Mouse (Mus musculus) midbrain, embryonic 15.5 days (tissue): ENCODE results near the gene Vmn1r138. TPM values are rescaled to one million over a fixed set of nuclear protein-coding genes. Genes with fewer than 3 reads are reported as not detected.
"Not testable (repeated sequence)": the region's sequence is repeated elsewhere in the genome, so short reads cannot be mapped to it uniquely, and the experiment has no call there.

Experiments
- ATAC-seq: fragments of 200-750 bp; cut with Nextera tagmentation; replicated peaks from 2 replicates; pipeline ENCODE4 v1.8.0; 2017; ENCODE audit warnings: moderate TSS enrichment
- H3K27ac ChIP-seq: fragments of 300-500 bp; sonication (generic); 2 replicates; pipeline ENCODE4 v1.5.1; 2015; ENCODE audit warnings: mild to moderate bottlenecking, inconsistent platforms
- H3K27me3 ChIP-seq: fragments of 300-500 bp; sonication (generic); replicated peaks from 2 replicates; pipeline ENCODE4 v1.6.1; 2015; ENCODE audit warnings: inconsistent platforms
- H3K36me3 ChIP-seq: fragments of 300-500 bp; sonication (generic); replicated peaks from 2 replicates; pipeline ENCODE4 v1.6.1; 2015; ENCODE audit warnings: inconsistent platforms
- H3K4me1 ChIP-seq: fragments of 300-500 bp; sonication (generic); 2 replicates; pipeline ENCODE4 v1.6.1; 2015; ENCODE audit warnings: inconsistent platforms
- H3K4me2 ChIP-seq: fragments of 300-500 bp; sonication (generic); 2 replicates; pipeline ENCODE4 v1.6.1; 2015; ENCODE audit warnings: inconsistent platforms, mild to moderate bottlenecking, moderate library complexity
- H3K4me3 ChIP-seq: fragments of 300-500 bp; sonication (generic); 2 replicates; pipeline ENCODE4 v1.5.1; 2015; ENCODE audit warnings: mild to moderate bottlenecking, inconsistent platforms
- H3K9ac ChIP-seq: fragments of 300-500 bp; sonication (generic); 2 replicates; pipeline ENCODE4 v1.6.1; 2015; ENCODE audit warnings: mild to moderate bottlenecking, inconsistent platforms
- H3K9me3 ChIP-seq: fragments of 300-500 bp; sonication (generic); 2 replicates; pipeline ENCODE4 v1.6.1; 2016; ENCODE audit warnings: inconsistent platforms
- WGBS: fragments of 180-500 bp; shearing (Covaris S2); methylation state at CpG from one replicate; pipeline ENCODE4 v1.1.7; 2015; ENCODE audit warnings: mixed read lengths; 5-methylcytosine and 5-hydroxymethylcytosine counted together
- polyA plus RNA-seq: library from polyadenylated mRNA; unstranded; fragments of >200 nt; fragmentation: Nextera tagmentation; extraction: Ambion mirVana; gene quantifications from 2 replicates; pipeline ENCODE4 v1.2.1, GENCODE M21; 2015

Vmn1r138 gene
- not detected in 2 replicates for polyA plus RNA-seq

DNA sequence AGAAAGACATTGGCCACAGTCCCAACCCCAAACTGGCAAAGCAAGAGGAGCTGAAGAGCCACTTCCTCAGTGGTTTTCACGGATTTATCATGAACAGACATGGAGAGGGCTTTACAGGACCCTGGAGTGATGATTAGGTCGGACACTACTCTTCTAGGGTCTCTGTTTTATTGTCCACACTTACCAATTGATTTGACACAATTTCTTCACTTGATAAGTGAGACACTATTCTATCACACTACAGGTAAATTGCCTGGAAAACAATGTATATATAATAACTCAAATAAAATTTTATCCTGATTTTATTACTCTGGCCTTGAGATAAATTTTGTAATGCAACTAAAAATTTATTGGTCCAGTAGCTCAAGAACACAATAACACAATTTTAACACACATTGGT is at the start of gene Vmn1r138:
Vmn1r138 (minus strand) TSS at position 101 of the 400 bp plus-strand sequence.
- not testable (repeated sequence) for ATAC-seq, H3K36me3 ChIP-seq, H3K9ac ChIP-seq, H3K4me2 ChIP-seq, H3K27me3 ChIP-seq, H3K4me3 ChIP-seq, H3K9me3 ChIP-seq, H3K4me1 ChIP-seq, H3K27ac ChIP-seq
- no CpG with 5 or more reads among the region's 2 CpGs for WGBS

DNA sequence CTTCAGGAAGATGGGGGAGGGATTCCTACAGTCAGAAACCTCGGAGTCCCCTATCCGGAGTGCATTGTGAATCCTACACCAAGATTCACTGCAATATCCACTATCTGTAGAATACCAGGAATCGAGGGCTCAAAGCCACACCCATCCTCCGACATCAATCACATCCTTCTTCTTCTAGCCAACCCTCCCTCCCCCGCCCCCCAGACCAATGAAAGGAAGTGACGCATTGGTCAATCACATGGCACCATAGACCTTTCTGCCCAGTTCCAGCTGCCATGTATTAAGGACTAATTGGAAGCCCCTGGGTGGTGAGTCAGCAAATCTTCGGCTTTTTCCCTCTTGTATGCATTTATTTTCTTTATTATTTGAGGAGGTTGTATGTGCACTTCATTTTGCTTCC is 40.1 kb upstream of the Vmn1r138 start, which contains the start of gene Vmn1r139:
Vmn1r139 (plus strand) TSS at position 301 of the 400 bp plus-strand sequence.
- H3K4me1 ChIP-seq, H3K9ac ChIP-seq, H3K27ac ChIP-seq, H3K9me3 ChIP-seq, H3K27me3 ChIP-seq, H3K4me2 ChIP-seq, H3K4me3 ChIP-seq, H3K36me3 ChIP-seq, ATAC-seq: not testable (repeated sequence)
- WGBS: no CpG with 5 or more reads among the region's 7 CpGs

DNA sequence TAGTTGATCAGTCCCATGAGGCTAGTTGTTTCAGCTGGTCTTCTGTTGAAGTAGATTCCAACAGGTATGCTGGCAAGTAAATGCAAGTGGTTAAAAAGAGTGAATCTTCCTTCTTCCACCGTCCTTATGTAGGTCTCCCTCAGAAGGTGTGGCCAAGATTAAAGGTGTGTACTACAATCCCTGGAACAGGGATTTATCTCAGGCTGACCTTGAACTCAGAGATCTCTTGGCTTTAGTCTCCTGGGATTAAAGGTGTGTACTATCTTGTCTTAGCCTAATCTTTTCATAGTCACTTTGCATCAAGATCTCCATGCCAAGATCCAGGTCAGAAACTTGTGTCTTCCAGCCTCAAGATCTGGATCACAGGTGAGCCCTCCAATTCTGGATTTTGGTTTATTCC is 27.5 kb upstream of the Vmn1r138 start, which contains the start of gene Gm6176:
Gm6176 (minus strand) TSS at position 101 of the 400 bp plus-strand sequence.
- H3K4me2 ChIP-seq: not testable (repeated sequence)
- no CpG with 5 or more reads among the region's 1 CpGs for WGBS

DNA sequence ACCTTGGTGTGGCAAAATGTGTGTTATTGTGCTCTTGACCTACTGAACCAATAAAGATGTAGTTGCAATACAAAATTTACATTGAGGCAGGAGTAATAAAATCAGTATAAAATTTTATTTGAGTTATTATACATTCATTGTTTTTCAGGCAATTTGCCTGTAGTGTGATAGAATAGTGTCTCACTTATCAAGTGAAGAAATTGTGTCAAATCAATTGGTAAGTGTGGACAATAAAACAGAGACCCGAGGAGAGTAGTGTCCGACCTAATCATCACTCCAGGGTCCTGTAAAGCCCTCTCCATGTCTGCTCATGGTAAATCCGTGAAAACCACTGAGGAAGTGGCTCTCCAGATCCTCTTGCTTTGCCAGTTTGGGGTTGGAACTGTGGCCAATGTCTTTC is 34.4 kb downstream of the Vmn1r138 start, which contains the start of gene Vmn1r137:
Vmn1r137 (plus strand) TSS at position 301 of the 400 bp plus-strand sequence.
- H3K27me3 ChIP-seq, H3K4me2 ChIP-seq, H3K9me3 ChIP-seq, ATAC-seq, H3K27ac ChIP-seq, H3K36me3 ChIP-seq, H3K4me3 ChIP-seq, H3K4me1 ChIP-seq, H3K9ac ChIP-seq: not testable (repeated sequence)
- WGBS: no CpG with 5 or more reads among the region's 3 CpGs

More for the DNA sequence above, 27.5 kb upstream of the Vmn1r138 start, which contains the start of gene Gm6176:
- H3K9ac ChIP-seq, H3K4me1 ChIP-seq, H3K27me3 ChIP-seq, H3K36me3 ChIP-seq, H3K9me3 ChIP-seq, H3K27ac ChIP-seq, H3K4me3 ChIP-seq, ATAC-seq: not testable (repeated sequence)

Other genes with a start within 250 kb of the Vmn1r138 start
- gene Gm4177, start 232.2 kb downstream of the Vmn1r138 start, polyA plus RNA-seq: not detected in 2 replicates
- not detected in 2 replicates for gene Vmn1r135, start 196.5 kb downstream of the Vmn1r138 start, polyA plus RNA-seq
- gene Gm5725, start 184.6 kb downstream of the Vmn1r138 start, polyA plus RNA-seq: not detected in 2 replicates
- not detected in 2 replicates for gene Gm5891, start 107.6 kb downstream of the Vmn1r138 start, polyA plus RNA-seq
- gene Vmn1r137, start 34.3 kb downstream of the Vmn1r138 start, polyA plus RNA-seq: not detected in 2 replicates
- not detected in 2 replicates for gene Gm6176, start 27.4 kb upstream of the Vmn1r138 start, polyA plus RNA-seq
- gene Vmn1r139, start 40.2 kb upstream of the Vmn1r138 start, polyA plus RNA-seq: not detected in 2 replicates
- not detected in 2 replicates for gene Gm16451, start 89.3 kb upstream of the Vmn1r138 start, polyA plus RNA-seq
- not detected in 2 replicates for gene Gm10666, start 105.8 kb upstream of the Vmn1r138 start, polyA plus RNA-seq
- not detected in 2 replicates for gene Vmn1r142, start 135.1 kb upstream of the Vmn1r138 start, polyA plus RNA-seq
- not detected in 2 replicates for gene Vmn1r143, start 160.5 kb upstream of the Vmn1r138 start, polyA plus RNA-seq
- gene Gm8653, start 172.4 kb upstream of the Vmn1r138 start, polyA plus RNA-seq: not detected in 2 replicates
- gene Gm8453, start 200.6 kb upstream of the Vmn1r138 start, polyA plus RNA-seq: not detected in 2 replicates